Mouse (Mus musculus): Measurements from ENCODE around the gene Map10. TPM values are rescaled to one million over a fixed set of nuclear protein-coding genes. Genes with fewer than 3 reads are reported as not detected.

Map10 gene
- polyA plus RNA-seq, 1 experiment from 2014 or later, result 4.3 TPM

DNA sequence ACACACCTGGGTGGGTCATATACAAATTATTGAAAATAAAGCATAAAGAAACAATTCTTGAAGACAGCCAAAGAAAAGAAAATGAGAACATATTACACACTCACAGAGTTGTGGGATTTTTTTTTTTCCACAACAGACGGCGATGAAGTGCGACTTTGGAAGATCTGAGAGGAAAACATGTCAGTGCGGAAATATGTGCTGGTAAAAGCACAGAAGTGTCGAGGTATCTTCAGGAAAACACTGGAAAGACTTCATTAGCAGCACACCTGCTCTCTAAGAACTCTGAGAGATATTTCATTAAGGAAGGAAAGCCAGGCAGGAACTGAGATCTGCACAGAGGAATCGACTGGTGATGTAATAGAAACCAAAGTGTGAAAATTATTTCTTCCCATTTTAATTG is 26.3 kb downstream of the Map10 start:
- WGBS, result 83% methylated on average over 6 of the region's 6 CpGs
- H3K9ac ChIP-seq (ENCODE audit: low read length), result no peak overlapping the region

DNA sequence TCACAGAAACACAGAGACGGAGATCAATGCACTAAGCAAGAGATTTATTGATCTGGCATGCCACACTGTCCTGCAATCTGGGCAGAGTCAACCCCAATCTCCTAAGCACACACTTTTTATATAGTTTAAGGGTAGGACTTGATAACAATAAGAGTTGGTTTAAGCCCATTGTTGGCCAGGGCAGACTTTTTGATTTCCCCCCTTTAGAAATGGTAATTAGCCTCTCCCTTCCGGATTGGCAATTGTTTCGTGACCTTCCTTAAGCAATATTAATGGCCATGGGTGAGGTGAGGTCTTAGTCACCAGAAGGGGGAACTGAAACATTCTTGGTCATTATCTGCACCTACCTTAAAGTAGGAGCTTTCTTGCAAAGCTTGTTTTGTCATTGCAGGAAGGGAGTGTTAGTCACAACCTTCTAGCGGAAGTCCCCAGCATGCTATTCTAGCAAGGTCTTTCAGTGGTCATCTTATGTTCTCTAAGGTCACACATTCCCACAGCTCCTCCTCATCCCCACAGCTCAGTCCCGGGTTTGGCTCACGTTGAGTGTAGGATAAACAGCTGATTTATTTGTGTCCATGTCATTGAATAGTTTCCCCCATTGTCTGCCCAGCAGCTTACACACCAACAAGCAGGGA is 29.9 kb downstream of the Map10 start:
- Histone ChIP-seq H3K9ac (ENCODE audit: low read length) (no peak overlapping the region), H3K4me2 (ENCODE audit: low read depth, low read length) (no peak overlapping the region), H3K27me3 (ENCODE audit: control insufficient read depth, insufficient read depth, low read length) (no peaks in the 10 kb centered on the region), H3K4me3 (replicated peaks; ENCODE audit: low read length) (no peak overlapping the region), H3K27ac (ENCODE audit: low read length) (no peak overlapping the region), H3K4me1 (ENCODE audit: control insufficient read depth, insufficient read depth, low read length) (no peaks in the 10 kb centered on the region), H3K9me3 (replicated peaks; ENCODE audit: control insufficient read depth, low read length) (0 out of 2 replicates have a peak, but pooled peaks cover 6% of the 10 kb centered on the region), H3K36me3 (ENCODE audit: control insufficient read depth, insufficient read depth, low read length) (no peaks in the 10 kb centered on the region)
- ATAC-seq (ENCODE audit: insufficient read depth, low FRiP score), result no peak
- 68% methylated on average over 6 of the region's 6 CpGs for WGBS

More for the DNA sequence above, 26.3 kb downstream of the Map10 start:
- H3K36me3 ChIP-seq (ENCODE audit: control insufficient read depth, insufficient read depth, low read length), result no peaks in the 10 kb centered on the region
- no peak for ATAC-seq (ENCODE audit: insufficient read depth, low FRiP score)
- no peak overlapping the region for H3K4me3 ChIP-seq (replicated peaks; ENCODE audit: low read length)
- H3K27me3 ChIP-seq (ENCODE audit: control insufficient read depth, insufficient read depth, low read length), result no peaks in the 10 kb centered on the region
- H3K4me1 ChIP-seq (ENCODE audit: control insufficient read depth, insufficient read depth, low read length), result no peaks in the 10 kb centered on the region
- no peak overlapping the region for H3K4me2 ChIP-seq (ENCODE audit: low read depth, low read length)
- 0 out of 2 replicates have a peak, but pooled peaks cover 6% of the 10 kb centered on the region for H3K9me3 ChIP-seq (replicated peaks; ENCODE audit: control insufficient read depth, low read length)
- H3K27ac ChIP-seq (ENCODE audit: low read length), result no peak overlapping the region

DNA sequence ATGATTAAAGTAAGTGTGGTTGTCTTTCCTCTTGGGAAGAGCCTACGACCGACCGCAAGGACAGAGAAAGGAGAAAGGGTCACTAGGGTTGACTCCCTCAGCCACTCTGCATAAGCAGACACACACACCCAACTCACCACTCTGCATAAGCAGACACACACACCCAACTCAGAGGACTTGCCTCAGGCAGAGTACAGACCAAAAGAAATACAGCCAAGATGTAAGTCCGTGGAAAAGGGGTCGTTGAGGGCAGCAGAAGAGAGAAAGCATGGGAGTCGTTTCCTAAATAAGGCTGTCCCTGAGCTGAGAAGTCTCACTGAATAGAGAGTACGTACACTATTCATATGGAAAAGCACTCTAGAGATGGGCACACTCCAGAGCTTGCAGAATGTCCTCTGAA is 30.8 kb downstream of the Map10 start:
- Histone ChIP-seq H3K36me3 (ENCODE audit: control insufficient read depth, insufficient read depth, low read length) (no peaks in the 10 kb centered on the region), H3K9me3 (replicated peaks; ENCODE audit: control insufficient read depth, low read length) (0 out of 2 replicates have a peak, but pooled peaks cover 6% of the 10 kb centered on the region), H3K4me2 (ENCODE audit: low read depth, low read length) (no peak overlapping the region), H3K9ac (ENCODE audit: low read length) (no peak overlapping the region), H3K27ac (ENCODE audit: low read length) (no peak overlapping the region), H3K4me1 (ENCODE audit: control insufficient read depth, insufficient read depth, low read length) (no peaks in the 10 kb centered on the region), H3K27me3 (ENCODE audit: control insufficient read depth, insufficient read depth, low read length) (no peaks in the 10 kb centered on the region), H3K4me3 (replicated peaks; ENCODE audit: low read length) (no peak overlapping the region)
- WGBS, result 74% methylated on average over 7 of the region's 7 CpGs
- no peak for ATAC-seq (ENCODE audit: insufficient read depth, low FRiP score)

DNA sequence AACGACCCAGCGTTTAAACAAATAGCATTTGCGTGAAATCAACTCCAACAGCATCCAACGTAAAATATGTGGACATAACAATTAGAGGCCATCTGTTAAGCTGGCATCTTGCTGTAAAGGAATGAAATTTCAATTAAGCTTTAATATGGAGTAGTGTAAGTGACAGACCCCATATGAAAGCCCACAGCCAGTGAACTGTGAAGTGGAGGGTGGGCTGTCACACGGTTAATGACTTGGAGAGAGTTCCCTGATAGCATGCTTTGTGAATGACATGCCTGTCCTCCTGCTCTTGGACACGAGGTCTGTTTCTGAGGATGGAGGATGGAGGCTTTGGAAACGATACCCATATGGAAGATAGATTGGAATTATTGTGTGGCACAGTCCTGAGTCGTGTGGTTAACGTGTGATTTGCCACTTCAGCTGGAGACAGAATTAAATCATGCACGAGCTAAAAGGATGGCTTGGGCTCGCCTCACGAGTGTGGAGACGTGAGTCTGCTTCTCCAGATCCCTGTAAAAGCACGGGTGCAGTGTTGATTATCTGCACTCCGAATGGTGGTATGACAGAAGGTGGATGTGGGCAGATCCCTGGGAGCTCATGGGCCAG is 33.4 kb downstream of the Map10 start:
- H3K36me3 ChIP-seq (ENCODE audit: control insufficient read depth, insufficient read depth, low read length), result no peaks in the 10 kb centered on the region
- 0 out of 2 replicates have a peak, but pooled peaks cover 6% of the 10 kb centered on the region for H3K9me3 ChIP-seq (replicated peaks; ENCODE audit: control insufficient read depth, low read length)
- H3K27me3 ChIP-seq (ENCODE audit: control insufficient read depth, insufficient read depth, low read length), result no peaks in the 10 kb centered on the region
- no peak overlapping the region for H3K4me2 ChIP-seq (ENCODE audit: low read depth, low read length)
- no peak overlapping the region for H3K9ac ChIP-seq (ENCODE audit: low read length)
- H3K27ac ChIP-seq (ENCODE audit: low read length), result no peak overlapping the region
- ATAC-seq (ENCODE audit: insufficient read depth, low FRiP score), result no peak
- WGBS, result 78% methylated on average over 15 of the region's 15 CpGs
- H3K4me1 ChIP-seq (ENCODE audit: control insufficient read depth, insufficient read depth, low read length), result no peaks in the 10 kb centered on the region
- no peak overlapping the region for H3K4me3 ChIP-seq (replicated peaks; ENCODE audit: low read length)

DNA sequence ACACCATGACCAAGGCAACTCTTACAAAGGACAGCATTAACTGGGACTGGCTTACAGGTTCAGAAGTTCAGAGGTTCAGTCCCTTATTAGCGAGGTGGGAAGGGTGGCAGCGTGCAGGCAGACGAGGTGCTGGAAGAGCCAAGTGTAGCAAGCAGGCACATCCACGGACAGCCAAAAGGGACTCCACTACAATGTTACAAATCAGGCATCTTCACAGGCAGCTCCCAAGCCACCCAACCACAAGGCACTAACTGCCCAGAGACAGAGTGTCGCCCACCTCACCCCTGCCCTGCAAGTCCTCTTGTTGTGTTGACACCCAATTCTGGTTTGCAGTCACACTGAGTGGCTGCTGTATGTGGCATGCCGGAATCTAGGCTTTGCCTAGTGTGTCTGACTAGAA is 34.8 kb downstream of the Map10 start:
- Histone ChIP-seq H3K27me3 (ENCODE audit: control insufficient read depth, insufficient read depth, low read length) (no peaks in the 10 kb centered on the region), H3K9me3 (replicated peaks; ENCODE audit: control insufficient read depth, low read length) (no peaks in the 10 kb centered on the region), H3K4me1 (ENCODE audit: control insufficient read depth, insufficient read depth, low read length) (no peaks in the 10 kb centered on the region), H3K4me3 (replicated peaks; ENCODE audit: low read length) (no peak overlapping the region), H3K9ac (ENCODE audit: low read length) (no peak overlapping the region), H3K27ac (ENCODE audit: low read length) (no peak overlapping the region), H3K4me2 (ENCODE audit: low read depth, low read length) (no peak overlapping the region), H3K36me3 (ENCODE audit: control insufficient read depth, insufficient read depth, low read length) (no peaks in the 10 kb centered on the region)
- WGBS, result 84% methylated on average over 6 of the region's 6 CpGs
- ATAC-seq (ENCODE audit: insufficient read depth, low FRiP score), result no peak

DNA sequence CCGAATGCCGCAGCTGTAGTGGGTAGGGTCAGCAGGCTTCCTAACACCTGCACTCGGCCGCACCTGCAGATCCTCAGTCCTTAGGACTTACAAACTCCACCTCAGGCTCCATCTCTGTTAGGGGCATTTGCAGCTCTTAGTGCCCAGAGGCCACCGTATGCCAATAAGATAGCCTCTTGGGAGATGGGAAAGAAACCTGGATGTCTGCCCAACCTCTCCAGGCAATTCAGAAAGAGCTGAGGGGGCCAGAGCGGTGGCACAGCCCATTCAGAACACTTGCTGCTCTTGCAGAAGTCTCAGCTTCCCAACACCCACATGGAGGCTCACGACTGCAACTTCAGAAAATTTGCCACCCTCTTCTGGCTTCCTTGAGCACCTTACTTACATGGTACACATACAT is 36.2 kb downstream of the Map10 start:
- Histone ChIP-seq H3K4me2 (ENCODE audit: low read depth, low read length) (no peak overlapping the region), H3K27ac (ENCODE audit: low read length) (no peak overlapping the region), H3K4me3 (replicated peaks; ENCODE audit: low read length) (no peak overlapping the region), H3K9me3 (replicated peaks; ENCODE audit: control insufficient read depth, low read length) (no peaks in the 10 kb centered on the region), H3K9ac (ENCODE audit: low read length) (no peak overlapping the region), H3K4me1 (ENCODE audit: control insufficient read depth, insufficient read depth, low read length) (no peaks in the 10 kb centered on the region), H3K27me3 (ENCODE audit: control insufficient read depth, insufficient read depth, low read length) (no peaks in the 10 kb centered on the region), H3K36me3 (ENCODE audit: control insufficient read depth, insufficient read depth, low read length) (no peaks in the 10 kb centered on the region)
- 89% methylated on average over 7 of the region's 7 CpGs for WGBS
- no peak for ATAC-seq (ENCODE audit: insufficient read depth, low FRiP score)

DNA sequence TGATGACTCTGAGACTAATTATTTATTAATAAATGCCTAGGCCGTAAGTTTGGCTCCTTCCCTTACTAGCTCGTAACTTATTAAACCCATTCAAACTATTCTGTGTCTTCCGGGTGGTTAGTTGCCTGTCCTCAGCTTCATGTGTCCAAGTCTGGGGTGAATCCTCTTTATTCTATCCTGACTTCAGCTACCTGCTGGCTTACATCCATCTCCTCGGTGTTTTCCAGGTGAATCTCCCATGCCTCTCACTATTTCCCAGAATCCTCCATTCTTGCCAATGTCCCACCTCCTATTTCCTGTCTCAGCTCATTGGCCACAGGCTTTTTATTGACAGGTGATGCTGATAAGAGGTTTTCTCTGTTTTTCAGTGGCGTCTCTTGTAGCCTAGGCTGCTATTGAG is 39.6 kb downstream of the Map10 start:
- H3K27me3 ChIP-seq (ENCODE audit: control insufficient read depth, insufficient read depth, low read length), result no peaks in the 10 kb centered on the region
- H3K4me3 ChIP-seq (replicated peaks; ENCODE audit: low read length), result no peak overlapping the region
- ATAC-seq (ENCODE audit: insufficient read depth, low FRiP score), result no peak
- H3K9me3 ChIP-seq (replicated peaks; ENCODE audit: control insufficient read depth, low read length), result no peaks in the 10 kb centered on the region
- H3K27ac ChIP-seq (ENCODE audit: low read length), result no peak overlapping the region
- 86% methylated on average over 5 of the region's 5 CpGs for WGBS
- no peak overlapping the region for H3K9ac ChIP-seq (ENCODE audit: low read length)
- no peaks in the 10 kb centered on the region for H3K36me3 ChIP-seq (ENCODE audit: control insufficient read depth, insufficient read depth, low read length)
- H3K4me1 ChIP-seq (ENCODE audit: control insufficient read depth, insufficient read depth, low read length), result no peaks in the 10 kb centered on the region
- no peak overlapping the region for H3K4me2 ChIP-seq (ENCODE audit: low read depth, low read length)

DNA sequence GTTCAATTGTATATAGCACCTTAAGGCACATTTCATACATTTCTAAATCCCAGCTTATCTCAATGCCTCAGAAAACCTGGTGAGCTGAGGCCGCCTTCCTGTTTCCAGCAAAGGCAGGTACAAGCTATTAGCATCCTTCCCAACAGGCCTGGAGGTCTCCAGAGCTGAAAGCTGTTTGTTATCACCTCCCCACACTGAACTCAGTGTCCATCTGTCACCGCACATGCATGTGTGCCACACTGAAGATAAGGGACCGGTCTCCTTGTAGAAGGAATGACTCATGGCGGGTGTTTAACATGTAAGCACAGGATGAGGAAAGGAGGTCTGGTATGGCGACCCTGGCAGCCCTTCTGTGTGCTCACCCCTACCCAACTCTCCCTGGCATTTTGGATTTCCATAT is 41.9 kb downstream of the Map10 start:
- H3K9me3 ChIP-seq (replicated peaks; ENCODE audit: control insufficient read depth, low read length), result no peaks in the 10 kb centered on the region
- 71% methylated on average over 5 of the region's 5 CpGs for WGBS
- H3K4me1 ChIP-seq (ENCODE audit: control insufficient read depth, insufficient read depth, low read length), result no peaks in the 10 kb centered on the region
- no peak overlapping the region for H3K9ac ChIP-seq (ENCODE audit: low read length)
- no peaks in the 10 kb centered on the region for H3K36me3 ChIP-seq (ENCODE audit: control insufficient read depth, insufficient read depth, low read length)
- no peaks in the 10 kb centered on the region for H3K27me3 ChIP-seq (ENCODE audit: control insufficient read depth, insufficient read depth, low read length)
- H3K27ac ChIP-seq (ENCODE audit: low read length), result no peak overlapping the region
- no peak overlapping the region for H3K4me2 ChIP-seq (ENCODE audit: low read depth, low read length)
- no peak overlapping the region for H3K4me3 ChIP-seq (replicated peaks; ENCODE audit: low read length)
- ATAC-seq (ENCODE audit: insufficient read depth, low FRiP score), result no peak; the same call in 1 of the 2 replicates

DNA sequence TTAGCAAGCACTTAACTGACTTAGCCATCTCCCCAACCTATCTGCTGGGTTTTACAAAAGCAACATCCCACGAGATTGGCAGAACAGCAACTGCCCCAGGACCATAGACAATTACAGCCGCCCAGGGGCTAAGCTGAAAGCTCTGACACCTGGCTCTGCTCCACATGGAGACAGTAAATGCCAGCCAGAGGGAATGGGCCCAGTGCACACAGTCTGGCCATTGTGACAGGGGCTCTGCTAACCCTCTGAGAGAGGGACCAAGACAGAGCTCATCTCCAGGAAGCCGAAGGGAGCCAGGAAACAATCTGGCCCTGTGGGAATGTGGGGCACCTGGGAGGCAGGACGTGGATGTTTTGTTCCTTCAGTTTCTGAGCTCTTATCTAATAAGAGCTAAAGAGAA is 46.6 kb downstream of the Map10 start:
- no peak overlapping the region for H3K27ac ChIP-seq (ENCODE audit: low read length)
- 42% methylated on average over 4 of the region's 4 CpGs for WGBS
- no peaks in the 10 kb centered on the region for H3K4me1 ChIP-seq (ENCODE audit: control insufficient read depth, insufficient read depth, low read length)
- no peaks in the 10 kb centered on the region for H3K27me3 ChIP-seq (ENCODE audit: control insufficient read depth, insufficient read depth, low read length)
- H3K4me2 ChIP-seq (ENCODE audit: low read depth, low read length), result no peak overlapping the region
- H3K36me3 ChIP-seq (ENCODE audit: control insufficient read depth, insufficient read depth, low read length), result no peaks in the 10 kb centered on the region
- no peaks in the 10 kb centered on the region for H3K9me3 ChIP-seq (replicated peaks; ENCODE audit: control insufficient read depth, low read length)
- H3K9ac ChIP-seq (ENCODE audit: low read length), result no peak overlapping the region
- ATAC-seq (ENCODE audit: insufficient read depth, low FRiP score), result no peak
- H3K4me3 ChIP-seq (replicated peaks; ENCODE audit: low read length), result no peak overlapping the region

All from stomach, embryonic 16.5 days (tissue).